Mouse (Mus musculus) megakaryocyte, embryonic 14.5 days (primary cell): ENCODE results near the gene 4921524J17Rik.

Experiments
- FLI1 ChIP-seq: IDR thresholded peaks from 2 replicates; pipeline ENCODE4 v1.6.1; 2012; ENCODE audit warnings: low read length, inconsistent platforms, mixed read lengths
- GATA1 ChIP-seq: IDR thresholded peaks from 3 replicates; pipeline ENCODE4 v1.6.1; 2012; ENCODE audit warnings: mixed read lengths, low read length, inconsistent platforms, borderline replicate concordance

DNA sequence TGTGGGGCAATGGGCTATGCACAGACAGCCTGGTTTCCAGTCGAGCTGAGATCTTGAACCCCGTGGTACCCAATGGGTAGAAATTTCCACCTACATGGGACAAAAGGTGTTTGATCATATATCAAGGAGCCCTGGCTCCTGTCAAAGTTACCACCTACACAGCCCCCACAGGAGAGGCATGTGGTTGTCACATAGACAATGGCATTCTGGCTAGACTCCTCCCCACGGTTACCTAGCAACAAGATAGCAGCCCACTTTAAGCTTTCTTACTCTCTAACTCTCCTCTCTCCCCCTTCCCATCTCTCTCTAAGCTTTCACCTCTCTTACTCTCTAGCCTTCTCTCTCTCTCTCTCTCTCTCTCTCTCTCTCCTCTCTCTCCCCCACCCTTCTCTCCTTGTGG, 27.2 kb downstream of the 4921524J17Rik start:
- TF ChIP-seq GATA1 (no peak), FLI1 (no peak)
